ENCODE assay signal across 9 mouse cellular contexts in genomic region chr4:114409511-114409910, GRCm38 (mm10). TPM values are rescaled to one million over a fixed set of nuclear protein-coding genes. Genes with fewer than 3 reads are reported as not detected.
DNase-seq lines count a peak whose midpoint lies in the region; ATAC-seq and TF ChIP-seq lines count a peak whose summit lies in the region.
"Had no signal": no experiment of that assay in that cellular context is flagged by ENCODE, and none has a peak within 500 bp of the region (broad histone marks: within the 10 kb centered on the region; RNA-seq: fewer than 3 reads in every experiment).

No protein-coding gene starts in this region.

- no peak for DNase-seq in heart, postnatal 36 days
- no peak for DNase-seq in midbrain, postnatal 0 days (ENCODE audit: low spot score)
- DNase-seq in kidney, adult 2 months, result peak; percentile 90
- no peak for DNase-seq in limb, embryonic 14.5 days (ENCODE audit: low spot score)
- no peak for DNase-seq in liver
- DNase-seq in layer of hippocampus, adult 8-10 months (ENCODE audit: low spot score in 2 of 2), result no peak

- H3K27me3 ChIP-seq in heart, embryonic 16.5 days (ENCODE audit: control insufficient read depth, insufficient read depth, low read length), result peaks cover 55% of the 10 kb centered on the region
- H3K27me3 ChIP-seq in midbrain, embryonic 12.5 days, result peaks cover 41% of the 10 kb centered on the region
- H3K27me3 ChIP-seq in midbrain, postnatal 0 days (ENCODE audit: insufficient read depth, low read length), result peaks cover 34% of the 10 kb centered on the region
- no peaks in the 10 kb centered on the region for H3K27me3 ChIP-seq in kidney, adult 2 months (replicated peaks; ENCODE audit: control insufficient read depth, insufficient read depth, low read length)
- H3K27me3 ChIP-seq in limb, embryonic 14.5 days (ENCODE audit: control insufficient read depth, insufficient read depth, low read length), result peaks cover 20% of the 10 kb centered on the region

- H3K4me3 ChIP-seq in heart, embryonic 16.5 days (ENCODE audit: low read length), result no peak overlapping the region
- peak overlapping the region; percentile 7; the same call in 1 of the 2 replicates for H3K4me3 ChIP-seq in midbrain, embryonic 12.5 days
- no peak overlapping the region for H3K4me3 ChIP-seq in midbrain, postnatal 0 days (ENCODE audit: low read depth, low read length)
- peak overlapping the region; percentile 37 for H3K4me3 ChIP-seq in kidney, adult 2 months (ENCODE audit: insufficient read depth, low read depth, low read length)
- no peak overlapping the region for H3K4me3 ChIP-seq in limb, embryonic 14.5 days (replicated peaks; ENCODE audit: low read length)
- H3K4me3 ChIP-seq: erythroblast, embryonic 14.5 days had no signal

- intact Hi-C loops in heart, postnatal 36 days (cut with DNase I), result loop anchor here (5.0 kb wide), 1 partner anchor 107 kb away; no protein-coding TSS in a partner anchor

- no peak overlapping the region for H3K27ac ChIP-seq in heart, embryonic 16.5 days (ENCODE audit: low read length)
- 0 out of 2 replicates have a peak overlapping the region, but pooled peaks have one; percentile 35 for H3K27ac ChIP-seq in midbrain, embryonic 12.5 days (replicated peaks)
- H3K27ac ChIP-seq in midbrain, postnatal 0 days (ENCODE audit: low read depth, low read length), result no peak overlapping the region
- peak overlapping the region; percentile 89 for H3K27ac ChIP-seq in kidney, adult 2 months (ENCODE audit: insufficient read depth, low read depth, low read length)
- no peak overlapping the region for H3K27ac ChIP-seq in limb, embryonic 14.5 days (replicated peaks; ENCODE audit: low read depth, low read length)

- no peak for TF ChIP-seq CTCF in midbrain, postnatal 0 days (IDR thresholded peaks at IDR 0.05)
- TF ChIP-seq CTCF in kidney, adult 2 months (conservative IDR thresholded peaks at IDR 0.05; ENCODE audit: insufficient read depth, insufficient read length, low read depth, low read length), result no peak

- no peak for ATAC-seq in heart, embryonic 16.5 days (replicated peaks; ENCODE audit: extremely low read depth, insufficient read depth, low FRiP score)
- ATAC-seq in midbrain, embryonic 12.5 days (ENCODE audit: low FRiP score, low read depth), result no peak
- ATAC-seq in midbrain, postnatal 0 days (ENCODE audit: low FRiP score), result no peak
- ATAC-seq in limb, embryonic 14.5 days (ENCODE audit: low FRiP score, low read depth), result no peak

- H3K9me3 ChIP-seq in heart, embryonic 16.5 days (replicated peaks; ENCODE audit: control insufficient read depth, low read length), result no peaks in the 10 kb centered on the region
- no peaks in the 10 kb centered on the region for H3K9me3 ChIP-seq in midbrain, embryonic 12.5 days
- no peaks in the 10 kb centered on the region for H3K9me3 ChIP-seq in midbrain, postnatal 0 days (ENCODE audit: low read length)
- H3K9me3 ChIP-seq in limb, embryonic 14.5 days (ENCODE audit: control insufficient read depth, low read length), result no peaks in the 10 kb centered on the region

- H3K9ac ChIP-seq in heart, embryonic 16.5 days (ENCODE audit: low read length), result no peak overlapping the region; the same call in 1 of the 2 replicates
- H3K9ac ChIP-seq in midbrain, embryonic 12.5 days (replicated peaks), result no peak overlapping the region
- no peak overlapping the region for H3K9ac ChIP-seq in midbrain, postnatal 0 days (replicated peaks; ENCODE audit: low read length, poor library complexity, severe bottlenecking)
- no peak overlapping the region for H3K9ac ChIP-seq in limb, embryonic 14.5 days (ENCODE audit: low read depth, low read length, severe bottlenecking)

- H3K4me1 ChIP-seq in heart, embryonic 16.5 days (ENCODE audit: control insufficient read depth, insufficient read depth, low read length), result peaks cover 34% of the 10 kb centered on the region
- H3K4me1 ChIP-seq in midbrain, embryonic 12.5 days, result peaks cover 24% of the 10 kb centered on the region
- 0 out of 2 replicates have a peak, but pooled peaks cover 4% of the 10 kb centered on the region for H3K4me1 ChIP-seq in midbrain, postnatal 0 days (ENCODE audit: insufficient read depth, low read length)
- H3K4me1 ChIP-seq in kidney, adult 2 months (ENCODE audit: control insufficient read depth, insufficient read depth, low read length), result peaks cover 34% of the 10 kb centered on the region
- peaks cover 28% of the 10 kb centered on the region for H3K4me1 ChIP-seq in limb, embryonic 14.5 days (ENCODE audit: control insufficient read depth, insufficient read depth, low read length)

- TF ChIP-seq POLR2A in kidney, adult 2 months (IDR thresholded peaks at IDR 0.05; ENCODE audit: low read depth, low read length), result no peak
- no peak for TF ChIP-seq POLR2A in limb, embryonic 14.5 days (IDR thresholded peaks at IDR 0.05; ENCODE audit: borderline replicate concordance, extremely low read depth, insufficient read depth, insufficient read length)

- H3K36me3 ChIP-seq in heart, embryonic 16.5 days (ENCODE audit: control insufficient read depth, insufficient read depth), result no peaks in the 10 kb centered on the region
- no peaks in the 10 kb centered on the region for H3K36me3 ChIP-seq in midbrain, embryonic 12.5 days
- no peaks in the 10 kb centered on the region for H3K36me3 ChIP-seq in midbrain, postnatal 0 days (ENCODE audit: insufficient read depth, low read length)
- no peaks in the 10 kb centered on the region; the same call in 1 of the 2 replicates for H3K36me3 ChIP-seq in kidney, adult 2 months (ENCODE audit: control insufficient read depth, insufficient read depth, low read length)
- 0 out of 2 replicates have a peak, but pooled peaks cover 2% of the 10 kb centered on the region for H3K36me3 ChIP-seq in limb, embryonic 14.5 days (ENCODE audit: control insufficient read depth, insufficient read depth, low read length)

- peak overlapping the region; percentile 9; the same call in 1 of the 2 replicates for H3K4me2 ChIP-seq in heart, embryonic 16.5 days (ENCODE audit: low read depth, low read length)
- H3K4me2 ChIP-seq in midbrain, embryonic 12.5 days (replicated peaks), result peak overlapping the region; percentile 96
- no peak overlapping the region for H3K4me2 ChIP-seq in midbrain, postnatal 0 days (ENCODE audit: low read depth, low read length, poor library complexity, severe bottlenecking)
- H3K4me2 ChIP-seq in limb, embryonic 14.5 days (replicated peaks; ENCODE audit: low read depth, low read length, severe bottlenecking), result peak overlapping the region; percentile 21

RNA-seq across cellular contexts. Expression of gene Trabd2b, which starts 3.0 kb away (rescaled TPM):
- polyA plus RNA-seq in heart, embryonic 16.5 days (2015; fragmentation: Nextera tagmentation; extraction: Ambion mirVana), result 2.8 and 3.4 TPM in 2 replicates
- 10 to 100 TPM; 53.1 to 71.5 TPM for total RNA-seq in heart, postnatal 36 days (2021)
- 1.8 and 2.0 TPM in 2 replicates for polyA plus RNA-seq in midbrain, embryonic 12.5 days (2016; fragmentation: Nextera tagmentation; extraction: Ambion mirVana)
- 1.8 and 2.0 TPM in 2 replicates for total RNA-seq in midbrain, postnatal 0 days (2014; rRNA removed)
- polyA plus RNA-seq in midbrain, postnatal 0 days (2015; fragmentation: Nextera tagmentation; extraction: Ambion mirVana), result 0.48 and 0.54 TPM in 2 replicates
- 31.5 and 32.2 TPM in 2 replicates for polyA plus RNA-seq in kidney, adult 2 months (2012; rRNA removed)
- polyA plus RNA-seq in limb, embryonic 14.5 days (2012; rRNA removed), result 6.2 and 7.4 TPM in 2 replicates
- polyA plus RNA-seq in limb, embryonic 14.5 days (2014; fragmentation: Nextera tagmentation; extraction: Ambion mirVana), result 3.6 and 4.6 TPM in 2 replicates
- total RNA-seq in layer of hippocampus, adult 8-10 months (2022), result 1 to 10 TPM; 1.8 to 2.1 (median 2.1) TPM
- polyA plus RNA-seq: erythroblast, embryonic 14.5 days had no signal

Comparison
In these comparisons a context has a peak if more than half of its experiments do, and no peak if none do; other contexts are left out.
1. H3K27ac ChIP-seq: peak in midbrain, embryonic 12.5 days (single experiment) and kidney, adult 2 months (single experiment); none in heart, embryonic 16.5 days (single experiment), midbrain, postnatal 0 days (single experiment) and limb, embryonic 14.5 days (single experiment).
2. H3K4me3 ChIP-seq: peak in midbrain, embryonic 12.5 days (single experiment) and kidney, adult 2 months (single experiment); none in heart, embryonic 16.5 days (single experiment), midbrain, postnatal 0 days (single experiment) and limb, embryonic 14.5 days (single experiment).